Mouse (Mus musculus): Measurements from ENCODE around the gene Ccz1. TPM values are rescaled to one million over a fixed set of nuclear protein-coding genes. Genes with fewer than 3 reads are reported as not detected.

Gene Ccz1
- polyA plus RNA-seq (2016; fragmentation: Nextera tagmentation; extraction: Ambion mirVana), result 105 TPM in 2 replicates

- Histone ChIP-seq H3K27ac (replicated peaks) (peak within 1 kb of the TSS; percentile 91), H3K9me3 (replicated peaks) (no peaks in the 10 kb centered on the region), H3K4me3 (peak within 1 kb of the TSS; percentile 89), H3K27me3 (ENCODE audit: low read depth, poor library complexity, severe bottlenecking) (no peaks in the 10 kb centered on the region), H3K4me1 (peaks cover 2% of the 10 kb centered on the region; the same call in 1 of the 2 replicates), H3K36me3 (peaks cover 28% of the 10 kb centered on the region)
- 4% methylated on average over 47 of the region's 47 CpGs for WGBS
- DNase-seq (ENCODE audit: low spot score), result peak; percentile 87
Measured at GRCm38 (mm10) chr5:144014551-144015311, at the start of gene Ccz1. TSS of gene Ccz1 (minus strand) at chr5:144014877.

- WGBS, result 75% methylated on average over 5 of the region's 5 CpGs
- no peaks in the 10 kb centered on the region for H3K36me3 ChIP-seq
- H3K27ac ChIP-seq (replicated peaks), result no peak overlapping the region
- no peaks in the 10 kb centered on the region for H3K27me3 ChIP-seq (ENCODE audit: low read depth, poor library complexity, severe bottlenecking)
- H3K4me3 ChIP-seq, result no peak overlapping the region
- no peak for DNase-seq (ENCODE audit: low spot score)
- no peaks in the 10 kb centered on the region for H3K4me1 ChIP-seq
- no peaks in the 10 kb centered on the region; the same call in 1 of the 2 replicates for H3K9me3 ChIP-seq (replicated peaks)
Measured at GRCm38 (mm10) chr5:144064093-144064492, 49.4 kb upstream of the Ccz1 start.

DNA sequence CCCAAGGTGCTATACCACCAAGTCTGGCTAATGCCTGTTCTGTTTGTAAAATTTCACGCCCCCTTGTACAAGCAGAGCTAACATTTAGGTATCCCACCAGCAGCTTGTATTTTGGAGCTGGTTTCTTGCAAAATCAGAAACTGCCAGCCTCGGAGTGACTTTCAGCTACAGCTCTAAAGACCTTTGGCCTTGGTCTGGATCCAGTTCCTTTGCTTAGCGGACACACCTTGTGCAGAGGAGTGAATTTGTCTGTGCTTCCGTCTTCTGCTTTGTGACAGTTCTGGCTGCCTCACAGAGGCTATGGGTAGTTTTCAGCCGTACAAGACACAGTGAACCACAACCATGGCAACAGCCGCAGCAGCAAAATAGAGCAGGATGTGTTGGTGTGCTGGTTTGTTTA lies 39.7 kb upstream of the Ccz1 start:
- no peak for DNase-seq (ENCODE audit: low spot score)
- WGBS, result 85% methylated on average over 6 of the region's 6 CpGs
- Histone ChIP-seq H3K4me1 (no peaks in the 10 kb centered on the region), H3K27me3 (ENCODE audit: low read depth, poor library complexity, severe bottlenecking) (no peaks in the 10 kb centered on the region), H3K27ac (replicated peaks) (no peak overlapping the region), H3K36me3 (no peaks in the 10 kb centered on the region), H3K9me3 (replicated peaks) (no peaks in the 10 kb centered on the region), H3K4me3 (no peak overlapping the region)

DNA sequence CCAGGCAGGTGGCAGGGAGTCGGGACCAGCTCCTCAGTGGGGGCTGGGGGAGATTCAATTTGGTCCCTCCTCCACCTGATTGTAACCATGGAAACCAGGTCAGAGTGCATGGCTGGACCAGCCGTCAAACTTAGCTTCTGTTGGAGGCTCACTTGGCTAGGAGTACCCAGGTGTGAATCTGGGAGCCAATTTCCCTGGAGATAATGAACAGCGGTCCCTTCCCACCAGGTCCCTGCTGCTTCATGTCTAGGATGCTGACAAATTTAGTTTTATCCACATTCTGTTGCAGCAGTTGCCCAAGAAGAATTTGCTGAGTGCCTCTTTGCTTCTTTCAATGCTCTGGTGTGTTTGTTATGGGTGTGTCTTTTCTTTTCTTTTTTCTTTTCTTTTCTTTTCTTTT lies 38.8 kb upstream of the Ccz1 start:
- Histone ChIP-seq H3K4me3 (no peak overlapping the region), H3K27ac (replicated peaks) (no peak overlapping the region)
- 69% methylated on average over 3 of the region's 3 CpGs for WGBS

DNA sequence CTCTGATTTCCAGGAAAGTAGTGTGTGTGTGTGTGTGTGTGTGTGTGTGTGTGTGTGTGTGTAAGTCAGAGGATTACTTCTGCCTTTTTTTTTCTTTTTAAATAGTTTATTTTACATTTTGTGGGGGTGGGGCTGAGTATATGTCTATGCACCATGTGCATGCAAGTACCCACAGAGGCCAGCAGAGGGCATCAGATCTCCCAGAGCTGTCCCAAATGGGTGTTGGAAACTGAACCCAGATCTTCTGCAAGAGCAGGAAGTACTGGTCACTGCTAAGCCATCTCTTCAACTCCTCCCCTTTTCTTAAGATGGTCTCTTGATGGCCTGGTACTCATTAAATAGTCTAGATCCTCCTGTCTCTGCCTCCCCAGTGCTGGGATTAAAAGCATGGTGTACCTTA lies 36.6 kb upstream of the Ccz1 start:
- Histone ChIP-seq H3K36me3 (no peaks in the 10 kb centered on the region), H3K27me3 (ENCODE audit: low read depth, poor library complexity, severe bottlenecking) (no peaks in the 10 kb centered on the region), H3K4me3 (no peak overlapping the region), H3K9me3 (replicated peaks) (no peaks in the 10 kb centered on the region), H3K27ac (replicated peaks) (no peak overlapping the region), H3K4me1 (peaks cover 4% of the 10 kb centered on the region; the same call in 1 of the 2 replicates)
- no peak for DNase-seq (ENCODE audit: low spot score)

More for the DNA sequence above, 38.8 kb upstream of the Ccz1 start:
- Histone ChIP-seq H3K9me3 (replicated peaks) (no peaks in the 10 kb centered on the region), H3K36me3 (no peaks in the 10 kb centered on the region), H3K27me3 (ENCODE audit: low read depth, poor library complexity, severe bottlenecking) (no peaks in the 10 kb centered on the region), H3K4me1 (no peaks in the 10 kb centered on the region)
- no peak for DNase-seq (ENCODE audit: low spot score)

GRCm38 (mm10) chr5:144049881-144050280 lies 35.2 kb upstream of the Ccz1 start:
- DNase-seq (ENCODE audit: low spot score), result no peak
- 80% methylated on average over 3 of the region's 3 CpGs for WGBS
- no peaks in the 10 kb centered on the region for H3K36me3 ChIP-seq
- no peaks in the 10 kb centered on the region for H3K27me3 ChIP-seq (ENCODE audit: low read depth, poor library complexity, severe bottlenecking)
- no peak overlapping the region for H3K4me3 ChIP-seq
- peaks cover 4% of the 10 kb centered on the region; the same call in 1 of the 2 replicates for H3K4me1 ChIP-seq
- no peaks in the 10 kb centered on the region for H3K9me3 ChIP-seq (replicated peaks)
- H3K27ac ChIP-seq (replicated peaks), result no peak overlapping the region

- no peaks in the 10 kb centered on the region for H3K9me3 ChIP-seq (replicated peaks)
- WGBS, result 67% methylated on average over 13 of the region's 13 CpGs
- H3K4me1 ChIP-seq, result peaks cover 4% of the 10 kb centered on the region; the same call in 1 of the 2 replicates
- no peaks in the 10 kb centered on the region for H3K27me3 ChIP-seq (ENCODE audit: low read depth, poor library complexity, severe bottlenecking)
- no peak overlapping the region for H3K27ac ChIP-seq (replicated peaks)
- H3K36me3 ChIP-seq, result no peaks in the 10 kb centered on the region
- H3K4me3 ChIP-seq, result no peak overlapping the region
- no peak for DNase-seq (ENCODE audit: low spot score)
Measured at GRCm38 (mm10) chr5:144047324-144047723, 32.6 kb upstream of the Ccz1 start.

GRCm38 (mm10) chr5:144043166-144043565 lies 28.5 kb upstream of the Ccz1 start:
- no peak overlapping the region for H3K27ac ChIP-seq (replicated peaks)
- H3K9me3 ChIP-seq (replicated peaks), result peaks cover 11% of the 10 kb centered on the region; the same call in 1 of the 2 replicates
- 94% methylated on average over 11 of the region's 11 CpGs for WGBS
- peaks cover 4% of the 10 kb centered on the region; the same call in 1 of the 2 replicates for H3K4me1 ChIP-seq
- H3K36me3 ChIP-seq, result no peaks in the 10 kb centered on the region
- H3K27me3 ChIP-seq (ENCODE audit: low read depth, poor library complexity, severe bottlenecking), result no peaks in the 10 kb centered on the region
- H3K4me3 ChIP-seq, result no peak overlapping the region
- no peak for DNase-seq (ENCODE audit: low spot score)

GRCm38 (mm10) chr5:144040720-144041364 lies 26.2 kb upstream of the Ccz1 start:
- peaks cover 11% of the 10 kb centered on the region; the same call in 1 of the 2 replicates for H3K9me3 ChIP-seq (replicated peaks)
- no peaks in the 10 kb centered on the region for H3K4me1 ChIP-seq
- H3K27me3 ChIP-seq (ENCODE audit: low read depth, poor library complexity, severe bottlenecking), result no peaks in the 10 kb centered on the region
- WGBS, result 47% methylated on average over 11 of the region's 11 CpGs
- H3K27ac ChIP-seq (replicated peaks), result no peak overlapping the region
- no peak overlapping the region for H3K4me3 ChIP-seq
- peak; percentile 68 for DNase-seq (ENCODE audit: low spot score)
- H3K36me3 ChIP-seq, result no peaks in the 10 kb centered on the region

- Histone ChIP-seq H3K9me3 (replicated peaks) (peaks cover 11% of the 10 kb centered on the region; the same call in 1 of the 2 replicates), H3K4me1 (no peaks in the 10 kb centered on the region), H3K36me3 (no peaks in the 10 kb centered on the region), H3K27me3 (ENCODE audit: low read depth, poor library complexity, severe bottlenecking) (no peaks in the 10 kb centered on the region), H3K27ac (replicated peaks) (no peak overlapping the region), H3K4me3 (no peak overlapping the region)
- 92% methylated on average over 5 of the region's 5 CpGs for WGBS
- DNase-seq (ENCODE audit: low spot score), result no peak
Measured at GRCm38 (mm10) chr5:144039886-144040285, 25.2 kb upstream of the Ccz1 start.

- Histone ChIP-seq H3K9me3 (replicated peaks) (peaks cover 11% of the 10 kb centered on the region; the same call in 1 of the 2 replicates), H3K4me1 (no peaks in the 10 kb centered on the region), H3K27me3 (ENCODE audit: low read depth, poor library complexity, severe bottlenecking) (no peaks in the 10 kb centered on the region), H3K4me3 (no peak overlapping the region), H3K27ac (replicated peaks) (no peak overlapping the region), H3K36me3 (no peaks in the 10 kb centered on the region)
- 83% methylated on average over 9 of the region's 9 CpGs for WGBS
- DNase-seq (ENCODE audit: low spot score), result no peak
Measured at GRCm38 (mm10) chr5:144039156-144039675, 24.5 kb upstream of the Ccz1 start.

DNA sequence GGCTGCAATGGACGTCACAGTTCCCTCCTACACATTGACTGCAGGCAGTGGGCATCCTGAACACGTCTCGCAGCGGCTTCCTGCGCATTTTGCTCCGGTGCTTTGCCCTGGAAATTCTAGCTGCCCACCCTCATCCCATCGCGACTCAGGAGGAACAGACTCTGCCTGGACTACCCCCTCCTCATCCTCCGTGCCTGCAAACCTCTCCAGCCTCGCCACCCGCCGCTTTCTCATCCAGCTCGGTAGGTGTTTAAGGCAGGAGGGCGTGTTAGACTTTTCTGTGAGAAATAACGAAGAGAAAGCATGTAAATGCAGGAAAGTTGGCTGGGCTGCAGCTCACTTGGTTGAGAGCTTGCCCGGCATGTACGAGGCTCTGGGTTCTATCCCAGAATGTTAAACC lies 22.3 kb upstream of the Ccz1 start:
- no peak overlapping the region for H3K27ac ChIP-seq (replicated peaks)
- no peaks in the 10 kb centered on the region for H3K27me3 ChIP-seq (ENCODE audit: low read depth, poor library complexity, severe bottlenecking)

DNA sequence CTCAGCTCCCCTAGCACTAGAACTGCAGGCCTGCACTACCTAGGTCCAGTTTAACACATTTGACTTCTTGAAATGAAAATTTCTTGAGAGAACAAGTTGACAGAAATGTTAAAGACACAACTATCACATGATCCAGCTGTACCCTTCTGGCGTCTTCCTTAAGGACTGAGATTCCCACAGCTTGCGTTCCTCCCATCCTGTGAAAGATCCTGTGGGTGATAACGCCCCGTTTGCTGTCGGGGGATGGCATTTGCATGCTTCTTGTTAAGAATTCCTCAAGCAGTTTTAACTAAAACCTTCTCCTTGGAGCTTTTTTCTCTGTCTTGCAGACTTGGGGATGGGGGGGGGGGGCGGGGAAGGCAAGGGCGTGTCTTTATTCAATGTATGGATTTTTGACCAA lies 19.9 kb upstream of the Ccz1 start:
- Histone ChIP-seq H3K4me1 (no peaks in the 10 kb centered on the region), H3K27me3 (ENCODE audit: low read depth, poor library complexity, severe bottlenecking) (no peaks in the 10 kb centered on the region), H3K27ac (replicated peaks) (no peak overlapping the region), H3K36me3 (no peaks in the 10 kb centered on the region), H3K4me3 (no peak overlapping the region), H3K9me3 (replicated peaks) (peaks cover 3% of the 10 kb centered on the region; the same call in 1 of the 2 replicates)
- no peak for DNase-seq (ENCODE audit: low spot score)
- 89% methylated on average over 7 of the region's 7 CpGs for WGBS

More for the DNA sequence above, 22.3 kb upstream of the Ccz1 start:
- Histone ChIP-seq H3K4me1 (no peaks in the 10 kb centered on the region), H3K36me3 (no peaks in the 10 kb centered on the region), H3K9me3 (replicated peaks) (peaks cover 11% of the 10 kb centered on the region; the same call in 1 of the 2 replicates), H3K4me3 (no peak overlapping the region)
- WGBS, result 61% methylated on average over 17 of the region's 17 CpGs
- DNase-seq (ENCODE audit: low spot score), result no peak

Data from midbrain, embryonic 10.5 days (tissue).